Mouse (Mus musculus) liver, adult 2 months (tissue): ENCODE data around the gene Arhgef11.

Source experiments
- CTCF ChIP-seq: fragments of 200-500 bp; IDR thresholded peaks from 2 replicates; pipeline ENCODE4 v1.5.1; 2011; ENCODE audit warnings: low read depth, low read length, control low read depth
- POLR2A ChIP-seq: fragments of 200-500 bp; IDR thresholded peaks from 2 replicates; pipeline ENCODE4 v1.6.1; 2011; ENCODE audit warnings: low read length, control low read depth; ENCODE audit not compliant: insufficient read depth; ENCODE audit errors: extremely low read depth

DNA sequence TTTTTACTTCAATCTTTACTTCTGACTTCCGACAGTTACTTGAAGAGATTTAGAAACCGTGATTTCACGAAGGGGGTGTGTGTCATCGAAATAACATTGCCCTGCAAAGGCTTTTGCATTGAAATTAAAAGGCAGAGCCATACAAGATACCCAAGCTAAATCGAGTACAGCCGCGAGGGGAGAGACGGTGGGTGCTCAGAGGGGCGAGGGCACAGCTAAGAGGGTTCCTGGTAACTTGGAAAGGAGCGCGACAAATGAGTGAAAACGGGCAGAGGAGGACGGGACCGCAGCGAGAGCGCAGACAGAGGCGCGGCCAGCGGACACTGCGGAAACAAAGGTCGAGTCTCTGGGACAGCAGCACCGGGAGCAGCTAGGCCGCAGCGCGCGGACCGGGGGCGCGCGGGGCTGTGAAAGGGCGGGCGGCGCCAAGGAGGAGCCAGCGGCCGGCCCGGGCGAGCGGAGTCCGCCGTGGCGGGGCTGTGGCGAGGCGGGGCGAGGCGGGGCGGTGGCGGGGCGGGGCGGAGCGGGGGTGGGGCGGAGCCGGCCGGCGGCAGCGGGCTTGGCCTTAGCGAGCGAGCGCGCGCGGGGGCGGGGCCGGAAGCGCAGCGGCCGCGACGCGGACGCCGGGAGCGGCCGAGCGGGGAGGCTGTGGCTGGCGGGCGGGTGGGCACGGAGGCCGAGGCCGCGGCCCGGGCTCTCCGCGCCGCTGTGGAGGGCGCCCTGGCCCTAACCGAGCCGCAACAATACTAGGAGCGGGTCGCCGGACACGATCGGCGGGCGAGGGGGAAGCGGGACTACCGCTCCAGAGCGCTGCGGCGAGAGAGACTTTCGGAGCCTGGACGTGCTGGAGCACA, at the start of gene Arhgef11:
- peak; percentile 70 for TF ChIP-seq POLR2A
- no peak for TF ChIP-seq CTCF
